Mouse (Mus musculus) liver, embryonic 11.5 days (tissue): ENCODE measurements around the gene Mov10. TPM values are rescaled to one million over a fixed set of nuclear protein-coding genes. Genes with fewer than 3 reads are reported as not detected.
"Not testable (repeated sequence)": the region's sequence is repeated elsewhere in the genome, so short reads cannot be mapped to it uniquely, and the experiment has no call there.

Experiments
- ATAC-seq: fragments of 200-750 bp; cut with Nextera tagmentation; replicated peaks from 2 replicates; pipeline ENCODE4 v1.8.0; 2017; ENCODE audit warnings: moderate number of reproducible peaks, mild to moderate bottlenecking, moderate TSS enrichment, moderate library complexity; ENCODE audit not compliant: low FRiP score
- DNase-seq: peaks from one replicate; pipeline ENCODE4 v3.0.0-alpha.2; 2017; ENCODE audit warnings: low spot score
- H3K27ac ChIP-seq: fragments of 300-500 bp; sonication (generic); 2 replicates; pipeline ENCODE4 v1.5.1; 2014; ENCODE audit warnings: mild to moderate bottlenecking, low read depth, low read length, control low read depth
- H3K27me3 ChIP-seq: fragments of 300-500 bp; sonication (generic); replicated peaks from 2 replicates; pipeline ENCODE4 v1.6.1; 2014; ENCODE audit warnings: low read length, mixed read lengths; ENCODE audit not compliant: control insufficient read depth, insufficient read depth
- H3K36me3 ChIP-seq: fragments of 300-500 bp; sonication (generic); 2 replicates; pipeline ENCODE4 v1.6.1; 2014; ENCODE audit warnings: mild to moderate bottlenecking, low read length, moderate library complexity, mixed read lengths; ENCODE audit not compliant: control insufficient read depth, insufficient read depth
- H3K4me1 ChIP-seq: fragments of 300-500 bp; sonication (generic); replicated peaks from 2 replicates; pipeline ENCODE4 v1.6.1; 2014; ENCODE audit warnings: low read length, mixed read lengths; ENCODE audit not compliant: control insufficient read depth, insufficient read depth
- H3K4me2 ChIP-seq: fragments of 300-500 bp; sonication (generic); 2 replicates; pipeline ENCODE4 v1.6.1; 2014; ENCODE audit warnings: mild to moderate bottlenecking, control low read depth, moderate library complexity
- H3K4me3 ChIP-seq: fragments of 300-500 bp; sonication (generic); 2 replicates; pipeline ENCODE4 v1.5.1; 2014; ENCODE audit warnings: low read depth, low read length, control low read depth
- H3K9ac ChIP-seq: fragments of 300-500 bp; sonication (generic); 2 replicates; pipeline ENCODE4 v1.6.1; 2014; ENCODE audit warnings: low read depth, low read length, control low read depth
- H3K9me3 ChIP-seq: fragments of 300-500 bp; sonication (generic); 2 replicates; pipeline ENCODE4 v1.6.1; 2016; ENCODE audit warnings: low read length, inconsistent platforms, mixed read lengths; ENCODE audit not compliant: control insufficient read depth
- WGBS: fragments of 180-500 bp; shearing (Covaris S2); extraction: QIAGEN DNeasy Blood & Tissue Kit; methylation state at CpG from one replicate; pipeline ENCODE4 v1.1.7; 2014; 5-methylcytosine and 5-hydroxymethylcytosine counted together
- polyA plus RNA-seq: library from polyadenylated mRNA; unstranded; fragments of >200 nt; fragmentation: Nextera tagmentation; extraction: Ambion mirVana; gene quantifications from 2 replicates; pipeline ENCODE4 v1.2.1, GENCODE M21; 2014

Mov10 gene
- 36.0 and 37.7 TPM in 2 replicates for polyA plus RNA-seq

DNA sequence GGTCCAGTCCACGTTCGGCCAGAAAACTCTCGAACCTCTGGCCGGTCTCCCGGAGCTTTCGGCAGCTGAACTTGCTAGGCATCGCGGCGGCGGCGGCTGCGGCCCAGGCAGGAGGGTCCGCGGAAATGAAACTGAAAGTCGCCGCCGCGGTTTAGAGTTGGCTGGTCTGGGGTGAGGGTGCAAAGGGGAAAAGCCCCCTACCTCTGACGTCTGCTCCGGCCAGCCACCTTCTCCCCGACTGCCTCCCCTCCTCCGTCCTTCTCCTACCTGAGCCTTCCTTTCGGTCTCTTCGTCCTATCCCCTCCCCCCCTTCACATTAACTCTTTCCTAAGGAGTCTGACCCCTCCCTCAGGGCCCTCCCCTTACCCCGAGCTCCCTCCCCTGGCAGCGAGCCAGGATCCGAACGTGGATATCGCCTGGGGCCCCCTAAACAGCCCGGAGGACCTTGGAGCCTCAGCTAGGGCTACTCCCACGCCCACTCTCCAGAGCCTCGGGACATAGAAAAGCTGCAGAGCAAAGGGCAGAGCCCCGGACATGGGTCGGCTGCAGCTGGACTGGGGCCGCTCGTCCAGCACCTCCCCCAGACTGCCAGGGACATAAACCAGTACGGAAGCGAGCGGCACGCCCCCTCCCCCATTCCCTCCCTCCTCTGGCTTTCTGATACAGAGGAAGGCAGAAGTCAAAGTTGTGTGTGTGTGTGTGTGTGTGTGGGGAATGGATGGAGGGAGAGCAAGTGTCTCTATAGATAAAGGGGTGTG is at the start of gene Mov10:
Mov10 (minus strand) TSS at position 573 of the 758 bp plus-strand sequence.
- H3K4me2 ChIP-seq = peak within 1 kb of the TSS; percentile 79
- under 1% methylated on average over 38 of the region's 40 CpGs for WGBS
- H3K9me3 ChIP-seq = no peaks in the 10 kb centered on the region
- peak within 1 kb of the TSS; percentile 93 for H3K27ac ChIP-seq
- H3K9ac ChIP-seq = peak within 1 kb of the TSS; percentile 78
- peak; percentile 88 for DNase-seq
- H3K4me3 ChIP-seq = peak within 1 kb of the TSS; percentile 88
- no peaks in the 10 kb centered on the region for H3K27me3 ChIP-seq
- peaks cover 15% of the 10 kb centered on the region for H3K4me1 ChIP-seq
- peak; percentile 85 for ATAC-seq
- peaks cover 9% of the 10 kb centered on the region; the same call in 1 of the 2 replicates for H3K36me3 ChIP-seq

DNA sequence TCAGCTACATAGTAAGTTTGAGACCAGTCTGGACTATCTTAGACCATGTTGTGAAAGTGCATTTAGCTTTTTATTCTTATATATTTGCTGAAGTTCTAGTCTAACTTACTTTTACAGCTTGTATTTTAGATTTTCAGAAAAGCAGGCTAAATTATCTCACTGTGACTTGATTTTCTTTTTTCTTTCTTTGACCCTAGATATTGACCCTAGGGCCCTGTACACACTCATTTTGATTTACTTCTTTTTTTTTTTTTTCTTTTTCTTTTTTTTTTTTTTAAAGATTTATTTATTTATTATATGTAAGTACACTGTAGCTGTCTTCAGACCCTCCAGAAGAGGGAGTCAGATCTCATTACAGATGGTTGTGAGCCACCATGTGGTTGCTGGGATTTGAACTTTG is 48.3 kb upstream of the Mov10 start:
- H3K4me3 ChIP-seq, H3K9ac ChIP-seq, ATAC-seq, H3K9me3 ChIP-seq, H3K27ac ChIP-seq, DNase-seq, H3K36me3 ChIP-seq, H3K27me3 ChIP-seq: not testable (repeated sequence)
- H3K4me1 ChIP-seq = peaks cover 17% of the 10 kb centered on the region
- H3K4me2 ChIP-seq = peak overlapping the region; percentile 60; the same call in 1 of the 2 replicates

DNA sequence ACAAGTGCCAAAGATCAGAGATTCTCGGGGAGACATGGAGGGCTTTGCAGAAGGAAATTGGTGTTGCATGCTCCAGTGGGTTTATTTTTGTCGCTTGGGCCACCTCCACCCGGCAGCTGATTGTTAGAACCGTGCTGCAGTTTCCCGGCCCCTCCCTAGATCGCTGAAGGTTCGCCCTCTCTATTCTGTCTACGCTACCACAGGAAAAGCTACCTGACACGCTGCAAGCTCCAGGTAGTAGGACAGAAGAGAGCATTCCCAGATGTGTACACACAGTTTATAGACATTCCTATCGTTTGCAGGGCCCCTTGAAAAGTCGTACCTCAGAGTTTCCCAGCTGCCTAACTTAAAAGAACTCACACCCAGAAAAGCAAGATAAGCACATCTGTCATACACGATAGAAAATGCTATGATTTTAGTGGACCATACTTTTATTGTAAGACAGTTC is 47.0 kb upstream of the Mov10 start:
- Histone ChIP-seq H3K9me3 (no peaks in the 10 kb centered on the region), H3K27me3 (no peaks in the 10 kb centered on the region), H3K36me3 (no peaks in the 10 kb centered on the region), H3K9ac (peak overlapping the region; percentile 96), H3K27ac (peak overlapping the region; percentile 97), H3K4me2 (peak overlapping the region; percentile 60), H3K4me1 (peaks cover 22% of the 10 kb centered on the region), H3K4me3 (peak overlapping the region; percentile 96)
- ATAC-seq = peak; percentile 35
- no peak for DNase-seq
- under 1% methylated on average over 12 of the region's 12 CpGs for WGBS

- Histone ChIP-seq H3K4me3 (peak overlapping the region; percentile 96), H3K27me3 (no peaks in the 10 kb centered on the region), H3K9me3 (no peaks in the 10 kb centered on the region), H3K36me3 (no peaks in the 10 kb centered on the region), H3K4me2 (peak overlapping the region; percentile 60), H3K4me1 (peaks cover 22% of the 10 kb centered on the region), H3K9ac (peak overlapping the region; percentile 96), H3K27ac (peak overlapping the region; percentile 97)
- DNase-seq = peak; percentile 83
- under 1% methylated on average over 48 of the region's 48 CpGs for WGBS
- ATAC-seq = peak; percentile 69
Measured at GRCm38 (mm10) chr3:104864651-104865340, 46.4 kb upstream of the Mov10 start.

DNA sequence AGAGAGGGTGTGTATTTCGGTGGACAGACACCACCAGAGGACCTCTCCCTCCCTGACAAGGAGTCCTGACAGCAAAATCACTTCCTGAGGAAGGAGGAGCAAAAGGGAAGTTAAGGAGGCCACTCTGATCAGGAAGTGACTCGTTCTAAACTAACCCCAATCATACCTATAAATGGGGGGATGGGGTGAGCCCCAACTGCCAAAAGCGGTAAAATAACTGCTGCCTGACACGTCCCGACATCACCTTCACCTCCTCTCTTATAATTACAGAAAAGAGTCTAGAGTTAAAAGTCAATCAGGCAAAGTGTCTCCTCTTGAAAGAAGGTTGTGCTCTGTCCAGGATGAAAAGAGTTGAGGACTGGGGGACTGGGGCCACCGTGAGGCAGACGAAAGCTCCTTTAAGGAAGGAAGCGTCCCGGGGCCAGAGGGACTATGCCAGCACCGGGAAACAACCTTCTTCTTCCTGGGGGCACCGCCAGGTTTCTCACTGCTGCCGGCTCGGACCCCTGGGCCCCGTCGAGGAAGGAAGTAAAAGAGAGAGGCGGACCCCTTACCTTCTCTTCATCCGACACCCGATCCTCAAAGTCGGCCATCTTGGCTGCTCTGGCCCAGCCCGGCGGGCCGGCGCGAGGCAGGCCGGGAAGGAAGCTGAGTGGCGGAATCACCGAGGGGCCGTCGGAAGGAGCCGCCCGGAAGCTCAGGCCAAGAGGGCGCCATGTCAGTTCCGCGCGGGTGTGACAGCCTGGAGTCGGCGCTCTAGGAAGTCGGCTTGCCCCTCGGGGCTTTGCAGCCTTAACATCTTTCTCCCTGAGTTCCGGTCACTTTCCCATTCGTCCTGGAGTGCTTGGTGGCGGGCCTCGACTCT is 45.7 kb upstream of the Mov10 start, which contains the start of the genes St7l and Capza1:
St7l (plus strand) TSS at position 220 of the 865 bp plus-strand sequence.
Capza1 (minus strand) TSS at position 720 of the 865 bp plus-strand sequence.
- peaks cover 22% of the 10 kb centered on the region for H3K4me1 ChIP-seq
- ATAC-seq (peak; percentile 94), DNase-seq (peak; percentile 88)
- H3K27me3 ChIP-seq = no peaks in the 10 kb centered on the region
- H3K9ac ChIP-seq = peak within 1 kb of the TSS; percentile 96
- H3K27ac ChIP-seq = peak within 1 kb of the TSS; percentile 97
- H3K4me3 ChIP-seq = peak within 1 kb of the TSS; percentile 96
- no peaks in the 10 kb centered on the region for H3K36me3 ChIP-seq
- H3K4me2 ChIP-seq = peak within 1 kb of the TSS; percentile 60
- no peaks in the 10 kb centered on the region for H3K9me3 ChIP-seq
- under 1% methylated on average over 42 of the region's 43 CpGs for WGBS

GRCm38 (mm10) chr3:104858560-104858959 is 40.2 kb upstream of the Mov10 start:
- no peak for ATAC-seq
- no peak for DNase-seq
- 93% methylated on average over 1 of the region's 1 CpGs for WGBS
- Histone ChIP-seq H3K36me3 (peaks cover 9% of the 10 kb centered on the region), H3K27ac (no peak overlapping the region), H3K4me3 (no peak overlapping the region), H3K9ac (no peak overlapping the region), H3K27me3 (no peaks in the 10 kb centered on the region), H3K4me2 (no peak overlapping the region), H3K9me3 (no peaks in the 10 kb centered on the region), H3K4me1 (peaks cover 18% of the 10 kb centered on the region; the same call in 1 of the 2 replicates)

DNA sequence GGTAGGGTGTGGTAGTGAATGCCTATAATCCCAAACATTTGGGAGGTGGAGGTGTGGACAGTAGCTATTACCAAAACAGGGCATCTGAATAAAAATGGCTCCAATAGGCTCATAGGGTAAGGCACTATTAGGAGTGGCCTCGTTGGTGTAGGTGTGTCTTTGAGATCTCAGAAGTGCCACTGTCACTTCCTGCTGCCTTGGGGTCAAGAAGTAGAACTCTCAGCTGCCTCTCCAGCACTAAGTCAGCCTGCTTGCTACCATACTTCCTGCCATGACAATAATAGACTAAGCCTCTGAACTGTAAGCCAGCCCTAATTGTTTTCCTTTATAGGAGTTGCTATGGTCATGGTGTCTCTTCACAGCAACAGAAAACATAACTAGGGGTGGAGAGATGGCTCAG is 37.7 kb upstream of the Mov10 start:
- Histone ChIP-seq H3K9ac (no peak overlapping the region), H3K9me3 (no peaks in the 10 kb centered on the region), H3K4me3 (no peak overlapping the region), H3K4me2 (no peak overlapping the region), H3K4me1 (peaks cover 6% of the 10 kb centered on the region; the same call in 1 of the 2 replicates), H3K27me3 (no peaks in the 10 kb centered on the region), H3K27ac (no peak overlapping the region), H3K36me3 (peaks cover 9% of the 10 kb centered on the region)
- DNase-seq = no peak
- ATAC-seq = no peak
- 52% methylated on average over 1 of the region's 1 CpGs for WGBS

- H3K4me2 ChIP-seq = peak overlapping the region; percentile 17; the same call in 1 of the 2 replicates
- no peak overlapping the region for H3K27ac ChIP-seq
- no peak for ATAC-seq
- no peak overlapping the region for H3K4me3 ChIP-seq
- no peaks in the 10 kb centered on the region for H3K27me3 ChIP-seq
- no peaks in the 10 kb centered on the region for H3K9me3 ChIP-seq
- H3K9ac ChIP-seq = no peak overlapping the region
- H3K36me3 ChIP-seq = peaks cover 9% of the 10 kb centered on the region
- no peak for DNase-seq
- peaks cover 4% of the 10 kb centered on the region; the same call in 1 of the 2 replicates for H3K4me1 ChIP-seq
Measured at GRCm38 (mm10) chr3:104854866-104855265, 36.5 kb upstream of the Mov10 start.
